In the genomic region with DNA sequence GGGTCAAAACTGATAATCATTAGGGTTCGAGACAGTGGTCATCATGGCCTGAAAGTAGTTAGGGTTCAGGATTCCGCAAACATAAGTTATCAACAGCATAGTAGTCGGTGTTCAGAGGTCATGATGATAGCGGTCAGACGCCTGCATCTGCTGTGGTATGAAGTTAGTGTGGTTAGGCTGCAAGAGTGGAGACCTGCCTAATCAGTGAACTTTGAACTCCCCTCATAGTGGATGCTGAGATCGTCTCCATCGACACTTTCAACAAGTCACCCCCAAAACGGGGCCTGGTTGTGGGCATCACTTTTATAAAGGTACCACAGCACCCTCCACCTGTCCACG, we compare ENCODE assay signal across 8 mouse cellular contexts. TPM values are rescaled to one million over a fixed set of nuclear protein-coding genes. Genes with fewer than 3 reads are reported as not detected.
DNase-seq lines count a peak whose midpoint lies in the region; ATAC-seq and TF ChIP-seq lines count a peak whose summit lies in the region.

No protein-coding gene starts in this region.

- peaks cover 29% of the 10 kb centered on the region for H3K36me3 ChIP-seq in lung, embryonic 14.5 days (ENCODE audit: insufficient read depth)
- peaks cover 24% of the 10 kb centered on the region for H3K36me3 ChIP-seq in intestine, postnatal 0 days (ENCODE audit: control insufficient read depth, insufficient read depth)
- H3K36me3 ChIP-seq in neural tube, embryonic 13.5 days = peaks cover 42% of the 10 kb centered on the region

- peak; percentile 37 for ATAC-seq in lung, embryonic 14.5 days (ENCODE audit: insufficient read depth)
- ATAC-seq in intestine, postnatal 0 days = peak; percentile 47
- ATAC-seq in neural tube, embryonic 13.5 days (ENCODE audit: low read depth) = peak; percentile 60

- H3K27me3 ChIP-seq in lung, embryonic 14.5 days (ENCODE audit: insufficient read depth, low read length) = no peaks in the 10 kb centered on the region
- no peaks in the 10 kb centered on the region for H3K27me3 ChIP-seq in intestine, postnatal 0 days (replicated peaks; ENCODE audit: control insufficient read depth, insufficient read depth, low read length)
- H3K27me3 ChIP-seq in neural tube, embryonic 13.5 days = no peaks in the 10 kb centered on the region

- TF ChIP-seq POLR2A in embryonic fibroblast, embryonic 13.5 days (IDR thresholded peaks at IDR 0.05; ENCODE audit: low read depth, low read length) = no peak

- no peak for DNase-seq in lung, embryonic 14.5 days
- no peak for DNase-seq in lung, postnatal 25 days (ENCODE audit: low spot score)
- no peak for DNase-seq in adrenal gland, postnatal 14 days
- no peak for DNase-seq in left cerebral cortex, adult 18-20 months (ENCODE audit: low spot score in 2 of 2)
- no peak for DNase-seq in adrenal gland, adult (ENCODE audit: inconsistent age in 2 of 2, low spot score in 1 of 2)

- TF ChIP-seq CTCF in lung, embryonic 14.5 days (IDR thresholded peaks at IDR 0.05; ENCODE audit: low read depth) = no peak
- no peak for TF ChIP-seq CTCF in embryonic fibroblast, embryonic 13.5 days (IDR thresholded peaks at IDR 0.05; ENCODE audit: borderline replicate concordance, insufficient read depth, low read length)
- TF ChIP-seq CTCF in intestine, postnatal 0 days (IDR thresholded peaks at IDR 0.05; ENCODE audit: low read depth) = no peak

- H3K4me1 ChIP-seq in lung, embryonic 14.5 days (ENCODE audit: insufficient read depth) = peaks cover 4% of the 10 kb centered on the region; the same call in 1 of the 2 replicates
- H3K4me1 ChIP-seq in embryonic fibroblast, embryonic 13.5 days (ENCODE audit: control insufficient read depth, insufficient read depth, low read length) = no peaks in the 10 kb centered on the region
- H3K4me1 ChIP-seq in intestine, postnatal 0 days (replicated peaks; ENCODE audit: control insufficient read depth, insufficient read depth, low read length) = no peaks in the 10 kb centered on the region
- H3K4me1 ChIP-seq in neural tube, embryonic 13.5 days (replicated peaks) = peaks cover 19% of the 10 kb centered on the region

- peak overlapping the region; percentile 65 for H3K9ac ChIP-seq in lung, embryonic 14.5 days
- H3K9ac ChIP-seq in intestine, postnatal 0 days (ENCODE audit: low read depth, low read length) = 0 out of 2 replicates have a peak overlapping the region, but pooled peaks have one; percentile 32
- peak overlapping the region; percentile 86 for H3K9ac ChIP-seq in neural tube, embryonic 13.5 days

- 35% methylated on average over 9 of the region's 9 CpGs for WGBS in lung, embryonic 14.5 days
- WGBS in intestine, postnatal 0 days = 29% methylated on average over 9 of the region's 9 CpGs
- WGBS in neural tube, embryonic 13.5 days = 50% methylated on average over 9 of the region's 9 CpGs

- no peaks in the 10 kb centered on the region for H3K9me3 ChIP-seq in lung, embryonic 14.5 days (ENCODE audit: low read depth, low read length)
- H3K9me3 ChIP-seq in intestine, postnatal 0 days (ENCODE audit: control insufficient read depth) = no peaks in the 10 kb centered on the region
- H3K9me3 ChIP-seq in neural tube, embryonic 13.5 days = no peaks in the 10 kb centered on the region

- peak overlapping the region; percentile 60 for H3K4me3 ChIP-seq in lung, embryonic 14.5 days (ENCODE audit: low read depth, low read length)
- H3K4me3 ChIP-seq in embryonic fibroblast, embryonic 13.5 days (ENCODE audit: insufficient read depth, low read length) = peak overlapping the region; percentile 74
- peak overlapping the region; percentile 72 for H3K4me3 ChIP-seq in intestine, postnatal 0 days (ENCODE audit: low read depth, low read length)
- H3K4me3 ChIP-seq in neural tube, embryonic 13.5 days = peak overlapping the region; percentile 71

- peak overlapping the region; percentile 66 for H3K4me2 ChIP-seq in lung, embryonic 14.5 days
- H3K4me2 ChIP-seq in intestine, postnatal 0 days (replicated peaks; ENCODE audit: low read depth) = peak overlapping the region; percentile 67
- H3K4me2 ChIP-seq in neural tube, embryonic 13.5 days = peak overlapping the region; percentile 59

- no peak overlapping the region for H3K27ac ChIP-seq in lung, embryonic 14.5 days (ENCODE audit: low read depth)
- H3K27ac ChIP-seq in embryonic fibroblast, embryonic 13.5 days (ENCODE audit: insufficient read depth, low read length) = no peak overlapping the region
- no peak overlapping the region for H3K27ac ChIP-seq in intestine, postnatal 0 days (ENCODE audit: low read depth, low read length)
- no peak overlapping the region for H3K27ac ChIP-seq in neural tube, embryonic 13.5 days (replicated peaks)

RNA-seq across cellular contexts. Expression of a gene that starts 0.5 kb away (rescaled TPM):
- 26.6 and 26.7 TPM in 2 replicates for polyA plus RNA-seq in lung, embryonic 14.5 days (2014; fragmentation: Nextera tagmentation; extraction: Ambion mirVana)
- polyA plus RNA-seq in embryonic fibroblast, embryonic 13.5 days (2011; ENCODE audit: insufficient read length, low read depth, missing spikeins) = 13.9 TPM in 2 replicates
- 13.3 and 14.4 TPM in 2 replicates for polyA plus RNA-seq in intestine, postnatal 0 days (2015; fragmentation: Nextera tagmentation; extraction: Ambion mirVana)
- 37.9 and 41.4 TPM in 2 replicates for polyA plus RNA-seq in neural tube, embryonic 13.5 days (2015; fragmentation: Nextera tagmentation; extraction: Ambion mirVana)
- total RNA-seq in adrenal gland, postnatal 14 days (2021) = 22.3 and 24.7 TPM in 2 replicates
- total RNA-seq in left cerebral cortex, adult 18-20 months (2021) = 10 to 100 TPM; 34.9 to 35.1 TPM

RNA-seq across cellular contexts. Expression of a gene that starts 9.4 kb away (rescaled TPM):
- 0.12 and 0.17 TPM in 2 replicates for polyA plus RNA-seq in lung, embryonic 14.5 days (2014; fragmentation: Nextera tagmentation; extraction: Ambion mirVana)
- polyA plus RNA-seq in embryonic fibroblast, embryonic 13.5 days (2011; ENCODE audit: insufficient read length, low read depth, missing spikeins) = 0.35 TPM in 1 of 2 replicates, not detected in the other
- polyA plus RNA-seq in intestine, postnatal 0 days (2015; fragmentation: Nextera tagmentation; extraction: Ambion mirVana) = 0.08 and 0.14 TPM in 2 replicates
- polyA plus RNA-seq in neural tube, embryonic 13.5 days (2015; fragmentation: Nextera tagmentation; extraction: Ambion mirVana) = 1.1 and 1.4 TPM in 2 replicates
- total RNA-seq in adrenal gland, postnatal 14 days (2021) = 3.6 and 4.1 TPM in 2 replicates
- 100 to 1,000 TPM; 214 to 216 TPM for total RNA-seq in left cerebral cortex, adult 18-20 months (2021)

RNA-seq across cellular contexts. Expression of a gene that starts 22.0 kb away (rescaled TPM):
- 168 and 176 TPM in 2 replicates for polyA plus RNA-seq in lung, embryonic 14.5 days (2014; fragmentation: Nextera tagmentation; extraction: Ambion mirVana)
- polyA plus RNA-seq in embryonic fibroblast, embryonic 13.5 days (2011; ENCODE audit: insufficient read length, low read depth, missing spikeins) = 150 and 185 TPM in 2 replicates
- 201 and 204 TPM in 2 replicates for polyA plus RNA-seq in intestine, postnatal 0 days (2015; fragmentation: Nextera tagmentation; extraction: Ambion mirVana)
- polyA plus RNA-seq in neural tube, embryonic 13.5 days (2015; fragmentation: Nextera tagmentation; extraction: Ambion mirVana) = 235 and 247 TPM in 2 replicates
- total RNA-seq in adrenal gland, postnatal 14 days (2021) = 117 and 128 TPM in 2 replicates
- total RNA-seq in left cerebral cortex, adult 18-20 months (2021) = 100 to 1,000 TPM; 277 to 292 TPM

RNA-seq across cellular contexts. Expression of a gene that starts 54.7 kb away (rescaled TPM):
- polyA plus RNA-seq in lung, embryonic 14.5 days (2014; fragmentation: Nextera tagmentation; extraction: Ambion mirVana) = 21.0 and 24.9 TPM in 2 replicates
- 22.4 and 23.8 TPM in 2 replicates for polyA plus RNA-seq in embryonic fibroblast, embryonic 13.5 days (2011; ENCODE audit: insufficient read length, low read depth, missing spikeins)
- 18.0 and 20.7 TPM in 2 replicates for polyA plus RNA-seq in intestine, postnatal 0 days (2015; fragmentation: Nextera tagmentation; extraction: Ambion mirVana)
- polyA plus RNA-seq in neural tube, embryonic 13.5 days (2015; fragmentation: Nextera tagmentation; extraction: Ambion mirVana) = 139 and 161 TPM in 2 replicates
- total RNA-seq in adrenal gland, postnatal 14 days (2021) = 9.4 and 16.2 TPM in 2 replicates
- 10 to 100 TPM; 39.8 to 41.7 TPM for total RNA-seq in left cerebral cortex, adult 18-20 months (2021)

RNA-seq across cellular contexts. Expression of a gene that starts 58.6 kb away (rescaled TPM):
- polyA plus RNA-seq in lung, embryonic 14.5 days (2014; fragmentation: Nextera tagmentation; extraction: Ambion mirVana) = 0.16 TPM in 1 of 2 replicates, not detected in the other
- not detected in 2 replicates for polyA plus RNA-seq in embryonic fibroblast, embryonic 13.5 days (2011; ENCODE audit: insufficient read length, low read depth, missing spikeins)
- 0.14 TPM in 1 of 2 replicates, not detected in the other for polyA plus RNA-seq in intestine, postnatal 0 days (2015; fragmentation: Nextera tagmentation; extraction: Ambion mirVana)
- polyA plus RNA-seq in neural tube, embryonic 13.5 days (2015; fragmentation: Nextera tagmentation; extraction: Ambion mirVana) = 0.04 and 0.10 TPM in 2 replicates
- 0.07 and 0.08 TPM in 2 replicates for total RNA-seq in adrenal gland, postnatal 14 days (2021)
- total RNA-seq in left cerebral cortex, adult 18-20 months (2021) = under 1 TPM; 0.66 to 0.70 TPM

Comparison
In these comparisons a context has a peak if more than half of its experiments do, and no peak if none do; other contexts are left out.
1. H3K9ac ChIP-seq: peak in every context shown above with its lines; median percentile 86 in neural tube, embryonic 13.5 days; 65 in lung, embryonic 14.5 days; 32 in intestine, postnatal 0 days.